11 mouse cellular contexts compared by ENCODE assay signal in the genomic region with DNA sequence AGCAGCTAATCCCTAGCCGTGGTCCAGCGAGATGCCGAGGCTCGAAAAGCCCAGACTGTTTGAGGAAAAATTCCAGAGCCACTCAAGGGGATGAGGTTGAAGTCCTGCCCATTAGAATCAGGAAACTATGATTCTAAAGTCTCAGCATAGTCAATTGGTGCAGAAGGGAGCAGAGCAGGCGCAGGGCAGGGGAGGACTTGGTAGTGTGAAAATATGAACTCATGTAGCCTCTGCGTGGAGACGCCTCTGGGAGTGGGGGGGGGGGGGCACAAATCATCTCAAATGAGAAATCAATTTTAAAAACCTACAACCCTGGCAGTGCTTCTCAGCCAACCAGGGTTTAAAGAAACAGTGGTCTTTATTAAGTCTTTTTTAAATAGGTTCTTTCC.
DNase-seq lines count a peak whose midpoint lies in the region; ATAC-seq and TF ChIP-seq lines count a peak whose summit lies in the region.
"Had no signal": no experiment of that assay in that cellular context is flagged by ENCODE, and none has a peak within 500 bp of the region (broad histone marks: within the 10 kb centered on the region; RNA-seq: fewer than 3 reads in every experiment).

No protein-coding gene starts in this region.

- no peaks in the 10 kb centered on the region for H3K36me3 ChIP-seq in heart, embryonic 14.5 days (ENCODE audit: control insufficient read depth, insufficient read depth, low read length)
- H3K36me3 ChIP-seq in hindbrain, embryonic 12.5 days: no peaks in the 10 kb centered on the region
- H3K36me3 ChIP-seq in midbrain, postnatal 0 days (ENCODE audit: insufficient read depth, low read length): no peaks in the 10 kb centered on the region
- H3K36me3 ChIP-seq: stomach, embryonic 15.5 days had no signal

- no peak overlapping the region for H3K27ac ChIP-seq in heart, embryonic 14.5 days (replicated peaks in 1 of 2; ENCODE audit: control insufficient read depth in 1 of 2, insufficient read depth in 1 of 2, low read depth in 2 of 2, low read length in 2 of 2)
- H3K27ac ChIP-seq in embryonic fibroblast, embryonic 13.5 days (ENCODE audit: insufficient read depth, low read length): peak overlapping the region; percentile 68
- H3K27ac ChIP-seq in hindbrain, embryonic 12.5 days: no peak overlapping the region
- H3K27ac ChIP-seq in midbrain, postnatal 0 days (ENCODE audit: low read depth, low read length): no peak overlapping the region
- H3K27ac ChIP-seq: stomach, embryonic 15.5 days had no signal

- peak overlapping the region; percentile 44 for H3K4me2 ChIP-seq in heart, embryonic 14.5 days (ENCODE audit: low read length)
- H3K4me2 ChIP-seq in hindbrain, embryonic 12.5 days (replicated peaks): 0 out of 2 replicates have a peak overlapping the region, but pooled peaks have one; percentile 0
- peak overlapping the region; percentile 22 for H3K4me2 ChIP-seq in midbrain, postnatal 0 days (ENCODE audit: low read depth, low read length, poor library complexity, severe bottlenecking)
- H3K4me2 ChIP-seq: stomach, embryonic 15.5 days had no signal

- intact Hi-C loops in heart, postnatal 25 days (cut with DNase I): no loop called here

- DNase-seq in heart, postnatal 25 days (ENCODE audit: low spot score): no peak
- no peak for DNase-seq in midbrain, postnatal 0 days (ENCODE audit: low spot score)
- no peak for DNase-seq in cerebellum, adult 8-10 months
- DNase-seq in cerebellum, adult 9-10 months: no peak
- DNase-seq: cerebellum, adult 11-12 months; kidney, postnatal 36 days had no signal

- H3K4me3 ChIP-seq in heart, embryonic 14.5 days (ENCODE audit: control insufficient read depth in 1 of 2, insufficient read depth in 1 of 2, low read depth in 1 of 2, low read length in 2 of 2): no peak overlapping the region
- H3K4me3 ChIP-seq in embryonic fibroblast, embryonic 13.5 days (ENCODE audit: insufficient read depth, low read length): 0 out of 2 replicates have a peak overlapping the region, but pooled peaks have one; percentile 2
- no peak overlapping the region for H3K4me3 ChIP-seq in hindbrain, embryonic 12.5 days
- no peak overlapping the region for H3K4me3 ChIP-seq in midbrain, postnatal 0 days (ENCODE audit: low read depth, low read length)
- H3K4me3 ChIP-seq: stomach, embryonic 15.5 days had no signal

- no peak overlapping the region for H3K9ac ChIP-seq in heart, embryonic 14.5 days (ENCODE audit: low read length)
- H3K9ac ChIP-seq in hindbrain, embryonic 12.5 days: no peak overlapping the region
- H3K9ac ChIP-seq in midbrain, postnatal 0 days (replicated peaks; ENCODE audit: low read length, poor library complexity, severe bottlenecking): no peak overlapping the region
- H3K9ac ChIP-seq: stomach, embryonic 15.5 days had no signal

- H3K9me3 ChIP-seq in heart, embryonic 14.5 days (ENCODE audit: control insufficient read depth, low read length): no peaks in the 10 kb centered on the region
- no peaks in the 10 kb centered on the region for H3K9me3 ChIP-seq in hindbrain, embryonic 12.5 days (replicated peaks)
- H3K9me3 ChIP-seq in midbrain, postnatal 0 days (ENCODE audit: low read length): no peaks in the 10 kb centered on the region
- H3K9me3 ChIP-seq: stomach, embryonic 15.5 days had no signal

- no peaks in the 10 kb centered on the region for H3K27me3 ChIP-seq in heart, embryonic 14.5 days (ENCODE audit: control insufficient read depth, insufficient read depth, low read length)
- no peaks in the 10 kb centered on the region for H3K27me3 ChIP-seq in hindbrain, embryonic 12.5 days
- H3K27me3 ChIP-seq in midbrain, postnatal 0 days (ENCODE audit: insufficient read depth, low read length): no peaks in the 10 kb centered on the region
- H3K27me3 ChIP-seq: stomach, embryonic 15.5 days had no signal

- no peak for ATAC-seq in heart, embryonic 14.5 days (ENCODE audit: insufficient number of reproducible peaks, insufficient read depth, low FRiP score, low read depth)
- no peak for ATAC-seq in hindbrain, embryonic 12.5 days (ENCODE audit: low FRiP score)
- no peak for ATAC-seq in midbrain, postnatal 0 days (ENCODE audit: low FRiP score)
- no peak for ATAC-seq in megakaryocyte, adult 5-6 weeks (ENCODE audit: poor library complexity, severe bottlenecking)

- peaks cover 10 to 19% of the 10 kb centered on the region in 2 experiments; a peak in 3 of 4 replicates for H3K4me1 ChIP-seq in heart, embryonic 14.5 days (ENCODE audit: control insufficient read depth in 2 of 2, insufficient read depth in 2 of 2, low read length in 2 of 2)
- H3K4me1 ChIP-seq in embryonic fibroblast, embryonic 13.5 days (ENCODE audit: control insufficient read depth, insufficient read depth, low read length): peaks cover 8% of the 10 kb centered on the region
- H3K4me1 ChIP-seq in hindbrain, embryonic 12.5 days: peaks cover 32% of the 10 kb centered on the region
- H3K4me1 ChIP-seq in midbrain, postnatal 0 days (ENCODE audit: insufficient read depth, low read length): peaks cover 5% of the 10 kb centered on the region; the same call in 1 of the 2 replicates
- H3K4me1 ChIP-seq: stomach, embryonic 15.5 days had no signal

- TF ChIP-seq CTCF in embryonic fibroblast, embryonic 13.5 days (IDR thresholded peaks at IDR 0.05; ENCODE audit: borderline replicate concordance, insufficient read depth, low read length): no peak
- TF ChIP-seq CTCF in midbrain, postnatal 0 days (IDR thresholded peaks at IDR 0.05): no peak

- TF ChIP-seq POLR2A in embryonic fibroblast, embryonic 13.5 days (IDR thresholded peaks at IDR 0.05; ENCODE audit: low read depth, low read length): no peak

- WGBS in heart, embryonic 14.5 days: 26% methylated on average over 7 of the region's 7 CpGs
- 45% methylated on average over 7 of the region's 7 CpGs for WGBS in hindbrain, embryonic 12.5 days
- WGBS in midbrain, postnatal 0 days: 21% methylated on average over 7 of the region's 7 CpGs
